Mouse (Mus musculus): ENCODE results near the gene Gm48551.
A peak's percentile ranks its signal among the peaks of the same experiment; 100 is the strongest.

The Gm48551 gene

GRCm38 (mm10) chr10:81429605-81430061 is 45.4 kb downstream of the Gm48551 start:
- DNase-seq (ENCODE audit: low read depth, low spot score) = peak; percentile 88

- peak; percentile 92 for DNase-seq (ENCODE audit: low read depth, low spot score)
Observed at GRCm38 (mm10) chr10:81430141-81430830, 46.0 kb downstream of the Gm48551 start.

GRCm38 (mm10) chr10:81430831-81431525 is 46.7 kb downstream of the Gm48551 start:
- peak; percentile 94 for DNase-seq (ENCODE audit: low read depth, low spot score)

- DNase-seq (ENCODE audit: low read depth, low spot score) = peak; percentile 91
Observed at GRCm38 (mm10) chr10:81431526-81432168, 47.4 kb downstream of the Gm48551 start.

- no peak for DNase-seq (ENCODE audit: low read depth, low spot score)
Observed at GRCm38 (mm10) chr10:81432169-81432867, 48.1 kb downstream of the Gm48551 start.

GRCm38 (mm10) chr10:81432868-81433262 is 48.6 kb downstream of the Gm48551 start:
- DNase-seq (ENCODE audit: low read depth, low spot score) = peak; percentile 99

- peak; percentile 43 for DNase-seq (ENCODE audit: low read depth, low spot score)
Observed at GRCm38 (mm10) chr10:81433541-81434289, 49.4 kb downstream of the Gm48551 start.

GRCm38 (mm10) chr10:81434361-81435263 is 50.3 kb downstream of the Gm48551 start:
- DNase-seq (ENCODE audit: low read depth, low spot score) = no peak

GRCm38 (mm10) chr10:81435436-81435835 is 51.2 kb downstream of the Gm48551 start:
- DNase-seq (ENCODE audit: low read depth, low spot score) = peak; percentile 95

- DNase-seq (ENCODE audit: low read depth, low spot score) = peak; percentile 27
Observed at GRCm38 (mm10) chr10:81441019-81441418, 56.8 kb downstream of the Gm48551 start.

Data from brain, adult 2 months (tissue).